Mouse (Mus musculus): ENCODE data around the gene Ooep. TPM values are rescaled to one million over a fixed set of nuclear protein-coding genes. Genes with fewer than 3 reads are reported as not detected.

Ooep gene
- polyA plus RNA-seq, 1 experiment from 2014 or later = 0.66 TPM

- 64% methylated on average over 1 of the region's 1 CpGs for WGBS
- H3K4me1 ChIP-seq (ENCODE audit: control insufficient read depth in 2 of 2, insufficient read depth in 2 of 2, low read length in 2 of 2) = peaks cover 7 to 9% of the 10 kb centered on the region in 2 experiments; a peak in 2 of 4 replicates
- H3K27ac ChIP-seq (replicated peaks in 1 of 2; ENCODE audit: control insufficient read depth in 1 of 2, insufficient read depth in 1 of 2, low read depth in 2 of 2, low read length in 2 of 2) = no peak overlapping the region
- H3K4me3 ChIP-seq (ENCODE audit: control insufficient read depth in 1 of 2, insufficient read depth in 1 of 2, low read depth in 1 of 2, low read length in 2 of 2) = no peak overlapping the region
- H3K27me3 ChIP-seq (ENCODE audit: control insufficient read depth, insufficient read depth, low read length) = no peaks in the 10 kb centered on the region
- ATAC-seq (ENCODE audit: insufficient number of reproducible peaks, insufficient read depth, low FRiP score, low read depth) = no peak
- no peak overlapping the region for H3K4me2 ChIP-seq (ENCODE audit: low read length)
- no peak overlapping the region for H3K9ac ChIP-seq (ENCODE audit: low read length)
- no peaks in the 10 kb centered on the region for H3K9me3 ChIP-seq (ENCODE audit: control insufficient read depth, low read length)
- H3K36me3 ChIP-seq (ENCODE audit: control insufficient read depth, insufficient read depth, low read length) = no peaks in the 10 kb centered on the region
Measured at GRCm38 (mm10) chr9:78374885-78375389, 3.6 kb downstream of the Ooep start.

DNA sequence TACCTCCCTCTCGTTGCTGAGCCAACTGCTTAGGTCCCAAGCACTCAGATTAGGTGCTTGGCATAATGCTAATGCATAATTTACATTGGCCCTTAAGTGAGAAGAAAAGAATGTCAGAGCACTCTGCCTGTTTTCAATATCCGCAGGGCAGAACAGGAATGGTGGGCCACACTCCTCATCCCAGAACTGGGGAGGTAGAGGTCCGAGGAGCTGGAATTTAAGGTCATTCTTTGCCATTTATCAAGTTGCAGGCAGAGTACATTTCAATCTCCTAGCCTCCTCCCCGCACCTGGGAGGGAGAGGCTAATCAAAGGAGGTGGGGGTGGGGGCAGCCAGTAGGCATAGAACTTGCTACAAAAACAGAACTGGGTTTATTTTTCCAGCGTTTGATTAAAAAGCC is 4.1 kb downstream of the Ooep start:
- no peaks in the 10 kb centered on the region for H3K27me3 ChIP-seq (ENCODE audit: control insufficient read depth, insufficient read depth, low read length)
- no peaks in the 10 kb centered on the region for H3K9me3 ChIP-seq (ENCODE audit: control insufficient read depth, low read length)
- no peak for ATAC-seq (ENCODE audit: insufficient number of reproducible peaks, insufficient read depth, low FRiP score, low read depth)
- H3K27ac ChIP-seq (replicated peaks in 1 of 2; ENCODE audit: control insufficient read depth in 1 of 2, insufficient read depth in 1 of 2, low read depth in 2 of 2, low read length in 2 of 2) = no peak overlapping the region
- H3K9ac ChIP-seq (ENCODE audit: low read length) = no peak overlapping the region
- H3K4me3 ChIP-seq (ENCODE audit: control insufficient read depth in 1 of 2, insufficient read depth in 1 of 2, low read depth in 1 of 2, low read length in 2 of 2) = no peak overlapping the region
- 55% methylated on average over 5 of the region's 5 CpGs for WGBS
- H3K4me2 ChIP-seq (ENCODE audit: low read length) = no peak overlapping the region
- H3K4me1 ChIP-seq (ENCODE audit: control insufficient read depth in 2 of 2, insufficient read depth in 2 of 2, low read length in 2 of 2) = peaks cover 7 to 9% of the 10 kb centered on the region in 2 experiments; a peak in 2 of 4 replicates
- H3K36me3 ChIP-seq (ENCODE audit: control insufficient read depth, insufficient read depth, low read length) = no peaks in the 10 kb centered on the region

GRCm38 (mm10) chr9:78372827-78373504 is 5.6 kb downstream of the Ooep start:
- Histone ChIP-seq H3K36me3 (ENCODE audit: control insufficient read depth, insufficient read depth, low read length) (no peaks in the 10 kb centered on the region), H3K4me1 (ENCODE audit: control insufficient read depth in 2 of 2, insufficient read depth in 2 of 2, low read length in 2 of 2) (peaks cover 4 to 6% of the 10 kb centered on the region in 2 experiments; a peak in 2 of 4 replicates), H3K9ac (ENCODE audit: low read length) (no peak overlapping the region), H3K27ac (replicated peaks in 1 of 2; ENCODE audit: control insufficient read depth in 1 of 2, insufficient read depth in 1 of 2, low read depth in 2 of 2, low read length in 2 of 2) (no peak overlapping the region), H3K27me3 (ENCODE audit: control insufficient read depth, insufficient read depth, low read length) (no peaks in the 10 kb centered on the region), H3K9me3 (ENCODE audit: control insufficient read depth, low read length) (no peaks in the 10 kb centered on the region), H3K4me2 (ENCODE audit: low read length) (no peak overlapping the region), H3K4me3 (ENCODE audit: control insufficient read depth in 1 of 2, insufficient read depth in 1 of 2, low read depth in 1 of 2, low read length in 2 of 2) (no peak overlapping the region)
- ATAC-seq (ENCODE audit: insufficient number of reproducible peaks, insufficient read depth, low FRiP score, low read depth) = no peak
- 50% methylated on average over 10 of the region's 10 CpGs for WGBS

DNA sequence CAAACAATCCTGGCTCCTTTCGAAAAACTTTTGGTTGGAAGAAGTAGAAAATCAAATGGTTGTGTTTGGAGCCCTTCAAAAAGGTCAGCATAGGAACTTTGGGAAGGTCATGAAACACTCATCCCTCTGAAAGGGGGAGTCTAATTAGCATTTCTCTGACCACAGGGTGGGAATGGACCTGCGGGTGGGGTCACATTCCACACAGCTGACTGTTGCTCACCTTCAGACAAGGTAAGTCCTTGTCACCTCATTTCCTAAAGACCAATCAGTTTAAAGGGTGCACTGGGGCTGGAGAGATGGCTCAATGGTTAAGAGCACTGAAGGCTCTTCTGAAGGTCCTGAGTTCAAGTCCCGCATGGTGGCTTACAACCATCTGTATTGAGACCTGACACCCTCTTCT is 7.1 kb downstream of the Ooep start:
- H3K4me2 ChIP-seq (ENCODE audit: low read length) = no peak overlapping the region
- 94% methylated on average over 3 of the region's 3 CpGs for WGBS
- no peak for ATAC-seq (ENCODE audit: insufficient number of reproducible peaks, insufficient read depth, low FRiP score, low read depth)

DNA sequence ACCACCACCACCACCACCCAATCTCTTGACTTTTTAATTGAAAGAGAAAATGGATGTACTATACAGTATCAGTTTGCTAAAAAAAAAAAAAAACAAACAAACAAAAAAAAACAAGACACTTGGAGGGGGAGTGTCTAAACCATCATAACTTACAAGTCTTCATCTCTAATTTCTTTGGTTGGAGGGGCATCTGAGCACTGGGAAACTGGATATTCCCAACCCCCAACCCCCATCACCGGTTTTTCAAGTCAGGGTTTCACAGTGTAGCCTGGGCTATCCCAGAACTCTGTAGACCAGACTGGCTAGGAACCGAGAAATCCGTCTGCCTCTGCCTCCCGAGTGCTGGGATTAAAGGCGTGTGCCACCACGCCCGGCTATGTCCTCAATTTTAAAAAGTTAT is 8.7 kb downstream of the Ooep start:
- ATAC-seq (ENCODE audit: insufficient number of reproducible peaks, insufficient read depth, low FRiP score, low read depth) = no peak
- H3K9me3 ChIP-seq (ENCODE audit: control insufficient read depth, low read length) = no peaks in the 10 kb centered on the region
- H3K27me3 ChIP-seq (ENCODE audit: control insufficient read depth, insufficient read depth, low read length) = no peaks in the 10 kb centered on the region
- no peak overlapping the region for H3K4me2 ChIP-seq (ENCODE audit: low read length)
- H3K9ac ChIP-seq (ENCODE audit: low read length) = no peak overlapping the region
- peaks cover 3% of the 10 kb centered on the region in 2 experiments; a peak in 2 of 4 replicates for H3K4me1 ChIP-seq (ENCODE audit: control insufficient read depth in 2 of 2, insufficient read depth in 2 of 2, low read length in 2 of 2)
- 90% methylated on average over 7 of the region's 7 CpGs for WGBS
- H3K36me3 ChIP-seq (ENCODE audit: control insufficient read depth, insufficient read depth, low read length) = no peaks in the 10 kb centered on the region
- no peak overlapping the region for H3K27ac ChIP-seq (replicated peaks in 1 of 2; ENCODE audit: control insufficient read depth in 1 of 2, insufficient read depth in 1 of 2, low read depth in 2 of 2, low read length in 2 of 2)
- H3K4me3 ChIP-seq (ENCODE audit: control insufficient read depth in 1 of 2, insufficient read depth in 1 of 2, low read depth in 1 of 2, low read length in 2 of 2) = no peak overlapping the region

More for the DNA sequence above, 7.1 kb downstream of the Ooep start:
- peaks cover 3% of the 10 kb centered on the region in 2 experiments; a peak in 2 of 4 replicates for H3K4me1 ChIP-seq (ENCODE audit: control insufficient read depth in 2 of 2, insufficient read depth in 2 of 2, low read length in 2 of 2)
- H3K9me3 ChIP-seq (ENCODE audit: control insufficient read depth, low read length) = no peaks in the 10 kb centered on the region
- no peaks in the 10 kb centered on the region for H3K27me3 ChIP-seq (ENCODE audit: control insufficient read depth, insufficient read depth, low read length)
- no peak overlapping the region for H3K9ac ChIP-seq (ENCODE audit: low read length)
- H3K36me3 ChIP-seq (ENCODE audit: control insufficient read depth, insufficient read depth, low read length) = no peaks in the 10 kb centered on the region
- H3K27ac ChIP-seq (replicated peaks in 1 of 2; ENCODE audit: control insufficient read depth in 1 of 2, insufficient read depth in 1 of 2, low read depth in 2 of 2, low read length in 2 of 2) = no peak overlapping the region
- H3K4me3 ChIP-seq (ENCODE audit: control insufficient read depth in 1 of 2, insufficient read depth in 1 of 2, low read depth in 1 of 2, low read length in 2 of 2) = no peak overlapping the region

DNA sequence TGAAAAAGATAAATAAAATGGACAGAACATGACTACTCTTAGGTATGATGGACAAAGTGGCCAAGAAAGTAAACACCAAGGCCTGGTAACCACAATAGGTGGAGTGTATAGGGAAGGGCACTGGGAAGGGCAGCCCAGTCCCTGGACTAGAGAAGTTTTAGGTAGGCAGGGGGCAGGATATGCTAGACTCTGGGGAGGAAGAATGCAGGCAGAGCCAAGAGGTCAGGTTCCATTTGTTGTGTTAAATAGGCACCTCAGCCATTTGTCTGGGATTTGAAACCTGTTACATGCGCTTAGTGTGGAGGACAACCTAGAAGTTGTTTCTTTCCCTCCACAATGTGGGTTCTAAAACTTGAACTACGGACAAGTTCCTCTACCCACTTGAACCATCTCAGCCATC is 9.2 kb downstream of the Ooep start:
- H3K4me1 ChIP-seq (ENCODE audit: control insufficient read depth in 2 of 2, insufficient read depth in 2 of 2, low read length in 2 of 2) = peaks cover 3% of the 10 kb centered on the region in 2 experiments; a peak in 2 of 4 replicates
- WGBS = 84% methylated on average over 2 of the region's 2 CpGs

GRCm38 (mm10) chr9:78368671-78369293 is 9.7 kb downstream of the Ooep start:
- Histone ChIP-seq H3K27me3 (ENCODE audit: control insufficient read depth, insufficient read depth, low read length) (no peaks in the 10 kb centered on the region), H3K4me1 (ENCODE audit: control insufficient read depth in 2 of 2, insufficient read depth in 2 of 2, low read length in 2 of 2) (peaks cover 3% of the 10 kb centered on the region in 2 experiments; a peak in 2 of 4 replicates), H3K9me3 (ENCODE audit: control insufficient read depth, low read length) (no peaks in the 10 kb centered on the region), H3K27ac (replicated peaks in 1 of 2; ENCODE audit: control insufficient read depth in 1 of 2, insufficient read depth in 1 of 2, low read depth in 2 of 2, low read length in 2 of 2) (no peak overlapping the region), H3K9ac (ENCODE audit: low read length) (no peak overlapping the region), H3K4me2 (ENCODE audit: low read length) (no peak overlapping the region), H3K4me3 (ENCODE audit: control insufficient read depth in 1 of 2, insufficient read depth in 1 of 2, low read depth in 1 of 2, low read length in 2 of 2) (no peak overlapping the region), H3K36me3 (ENCODE audit: control insufficient read depth, insufficient read depth, low read length) (no peaks in the 10 kb centered on the region)
- 77% methylated on average over 3 of the region's 3 CpGs for WGBS
- no peak for ATAC-seq (ENCODE audit: insufficient number of reproducible peaks, insufficient read depth, low FRiP score, low read depth)

More for the DNA sequence above, 9.2 kb downstream of the Ooep start:
- no peak overlapping the region for H3K9ac ChIP-seq (ENCODE audit: low read length)
- H3K9me3 ChIP-seq (ENCODE audit: control insufficient read depth, low read length) = no peaks in the 10 kb centered on the region
- ATAC-seq (ENCODE audit: insufficient number of reproducible peaks, insufficient read depth, low FRiP score, low read depth) = no peak
- no peak overlapping the region for H3K4me3 ChIP-seq (ENCODE audit: control insufficient read depth in 1 of 2, insufficient read depth in 1 of 2, low read depth in 1 of 2, low read length in 2 of 2)
- H3K27ac ChIP-seq (replicated peaks in 1 of 2; ENCODE audit: control insufficient read depth in 1 of 2, insufficient read depth in 1 of 2, low read depth in 2 of 2, low read length in 2 of 2) = no peak overlapping the region
- no peaks in the 10 kb centered on the region for H3K27me3 ChIP-seq (ENCODE audit: control insufficient read depth, insufficient read depth, low read length)
- H3K36me3 ChIP-seq (ENCODE audit: control insufficient read depth, insufficient read depth, low read length) = no peaks in the 10 kb centered on the region
- H3K4me2 ChIP-seq (ENCODE audit: low read length) = no peak overlapping the region
